Mouse (Mus musculus): ENCODE results near the gene Vrk3. TPM values are rescaled to one million over a fixed set of nuclear protein-coding genes. Genes with fewer than 3 reads are reported as not detected.
"Not testable (repeated sequence)": the region's sequence is repeated elsewhere in the genome, so short reads cannot be mapped to it uniquely, and the experiment has no call there.

Vrk3 gene
- polyA plus RNA-seq, 1 experiment: 78.0 TPM

- DNase-seq (ENCODE audit: low read depth, low spot score): not testable (repeated sequence)
- WGBS: 100% methylated on average over 1 of the region's 1 CpGs
These were observed 2.7 kb downstream of the Vrk3 start, which contains the start of gene Zfp473 for GRCm38 (mm10) chr7:44750950-44751349. TSS of gene Zfp473 (minus strand) at chr7:44751050.

GRCm38 (mm10) chr7:44757164-44757563, 9.0 kb downstream of the Vrk3 start:
- WGBS: 91% methylated on average over 2 of the region's 2 CpGs
- DNase-seq (ENCODE audit: low read depth, low spot score): no peak

GRCm38 (mm10) chr7:44760366-44760765, 12.2 kb downstream of the Vrk3 start:
- DNase-seq (ENCODE audit: low read depth, low spot score): no peak

- WGBS: 83% methylated on average over 5 of the region's 5 CpGs
- no peak for DNase-seq (ENCODE audit: low read depth, low spot score)
These were observed 19.9 kb downstream of the Vrk3 start for GRCm38 (mm10) chr7:44768129-44768528.

- WGBS: 24% methylated on average over 6 of the region's 6 CpGs
- peak; percentile 47 for DNase-seq (ENCODE audit: low read depth, low spot score)
These were observed 21.9 kb downstream of the Vrk3 start for GRCm38 (mm10) chr7:44770046-44770578.

GRCm38 (mm10) chr7:44772591-44773204, 24.5 kb downstream of the Vrk3 start:
- 90% methylated on average over 8 of the region's 8 CpGs for WGBS

GRCm38 (mm10) chr7:44776849-44777498, 28.8 kb downstream of the Vrk3 start:
- DNase-seq (ENCODE audit: low read depth, low spot score): no peak
- 92% methylated on average over 9 of the region's 9 CpGs for WGBS

More at GRCm38 (mm10) chr7:44772591-44773204, 24.5 kb downstream of the Vrk3 start:
- DNase-seq (ENCODE audit: low read depth, low spot score): no peak

GRCm38 (mm10) chr7:44780101-44780500, 31.9 kb downstream of the Vrk3 start:
- no peak for DNase-seq (ENCODE audit: low read depth, low spot score)
- WGBS: 87% methylated on average over 8 of the region's 8 CpGs

- no peak for DNase-seq (ENCODE audit: low read depth, low spot score)
- 72% methylated on average over 3 of the region's 3 CpGs for WGBS
These were observed 41.3 kb downstream of the Vrk3 start for GRCm38 (mm10) chr7:44789531-44789930.

GRCm38 (mm10) chr7:44790066-44790465, 41.9 kb downstream of the Vrk3 start:
- 56% methylated on average over 4 of the region's 4 CpGs for WGBS
- DNase-seq (ENCODE audit: low read depth, low spot score): no peak

- 87% methylated on average over 6 of the region's 6 CpGs for whole genome bisulfite sequencing
- DNase-seq (ENCODE audit: low read depth, low spot score): no peak
These were observed 44.6 kb downstream of the Vrk3 start for GRCm38 (mm10) chr7:44792781-44793180.

- 70% methylated on average over 2 of the region's 2 CpGs for WGBS
- DNase-seq (ENCODE audit: low read depth, low spot score): no peak
These were observed 60.7 kb downstream of the Vrk3 start for GRCm38 (mm10) chr7:44808927-44809326.

GRCm38 (mm10) chr7:44809466-44809865, 61.3 kb downstream of the Vrk3 start:
- DNase-seq (ENCODE audit: low read depth, low spot score): no peak
- WGBS: 94% methylated on average over 3 of the region's 3 CpGs

GRCm38 (mm10) chr7:44810365-44810764, 62.2 kb downstream of the Vrk3 start:
- WGBS: 81% methylated on average over 4 of the region's 4 CpGs
- no peak for DNase-seq (ENCODE audit: low read depth, low spot score)

GRCm38 (mm10) chr7:44810819-44811557, 62.8 kb downstream of the Vrk3 start:
- DNase-seq (ENCODE audit: low read depth, low spot score): no peak

GRCm38 (mm10) chr7:44812651-44813325, 64.6 kb downstream of the Vrk3 start:
- no peak for DNase-seq (ENCODE audit: low read depth, low spot score)
- 87% methylated on average over 20 of the region's 20 CpGs for WGBS

More at GRCm38 (mm10) chr7:44810819-44811557, 62.8 kb downstream of the Vrk3 start:
- 76% methylated on average over 7 of the region's 7 CpGs for WGBS

- WGBS: 90% methylated on average over 3 of the region's 3 CpGs
- no peak for DNase-seq (ENCODE audit: low read depth, low spot score)
These were observed 65.8 kb downstream of the Vrk3 start for GRCm38 (mm10) chr7:44813985-44814384.

GRCm38 (mm10) chr7:44814423-44814822, 66.2 kb downstream of the Vrk3 start:
- 82% methylated on average over 4 of the region's 4 CpGs for WGBS
- DNase-seq (ENCODE audit: low read depth, low spot score): no peak

GRCm38 (mm10) chr7:44814952-44815553, 66.8 kb downstream of the Vrk3 start:
- no peak for DNase-seq (ENCODE audit: low read depth, low spot score)
- WGBS: 48% methylated on average over 14 of the region's 14 CpGs
